Mouse (Mus musculus) kidney, adult 2 months (tissue): ENCODE data around the gene Eif4e1b. TPM values are rescaled to one million over a fixed set of nuclear protein-coding genes. Genes with fewer than 3 reads are reported as not detected.

Source experiments
- DNase-seq: peaks from one replicate; pipeline ENCODE4 v3.0.0; 2021
- H3K27ac ChIP-seq: fragments of 200-500 bp; 2 replicates; pipeline ENCODE4 v1.5.1; 2012; ENCODE audit warnings: low read depth, low read length, control low read depth, inconsistent platforms; ENCODE audit not compliant: insufficient read depth
- H3K27me3 ChIP-seq: fragments of 200-500 bp; replicated peaks from 2 replicates; pipeline ENCODE4 v1.6.1; 2012; ENCODE audit warnings: mild to moderate bottlenecking, moderate library complexity, low read length, inconsistent platforms; ENCODE audit not compliant: control insufficient read depth, insufficient read depth
- H3K36me3 ChIP-seq: fragments of 200-500 bp; 2 replicates; pipeline ENCODE4 v1.6.1; 2012; ENCODE audit warnings: mild to moderate bottlenecking, moderate library complexity, low read length, inconsistent platforms; ENCODE audit not compliant: control insufficient read depth, insufficient read depth
- H3K4me1 ChIP-seq: fragments of 200-500 bp; 2 replicates; pipeline ENCODE4 v1.6.1; 2011; ENCODE audit warnings: low read length; ENCODE audit not compliant: control insufficient read depth, insufficient read depth
- H3K4me3 ChIP-seq: fragments of 200-500 bp; 2 replicates; pipeline ENCODE4 v1.5.1; 2011; ENCODE audit warnings: mild to moderate bottlenecking, low read depth, low read length, control low read depth; ENCODE audit not compliant: insufficient read depth
- CTCF ChIP-seq: fragments of 200-500 bp; conservative IDR thresholded peaks from 2 replicates; pipeline ENCODE4 v1.5.1; 2011; ENCODE audit warnings: low read depth, mild to moderate bottlenecking, control low read depth, low read length, moderate library complexity, mixed read lengths; ENCODE audit not compliant: insufficient read depth, insufficient read length
- POLR2A ChIP-seq: fragments of 200-500 bp; IDR thresholded peaks from one replicate; pipeline ENCODE4 v1.6.1; 2011; ENCODE audit warnings: low read depth, low read length, control low read depth
- WGBS: fragments of 180-500 bp; shearing (Covaris S2); methylation state at CpG from one replicate; pipeline ENCODE4 v1.1.7; 2018; 5-methylcytosine and 5-hydroxymethylcytosine counted together
- polyA plus RNA-seq: library from polyadenylated mRNA; depleted of rRNA; stranded (reverse); fragments of >200 nt; gene quantifications from 2 replicates; pipeline ENCODE4 v1.2.3, GENCODE M21; 2012

Eif4e1b gene
- polyA plus RNA-seq, 1 experiment: not detected

- TF ChIP-seq POLR2A (no peak), CTCF (no peak)
- WGBS: 59% methylated on average over 5 of the region's 5 CpGs
- Histone ChIP-seq H3K27ac (no peak overlapping the region), H3K4me3 (no peak overlapping the region), H3K27me3 (no peaks in the 10 kb centered on the region), H3K4me1 (peaks cover 5% of the 10 kb centered on the region; the same call in 1 of the 2 replicates), H3K36me3 (no peaks in the 10 kb centered on the region)
- no peak for DNase-seq
Observed at GRCm38 (mm10) chr13:54794843-54795242, 11.0 kb downstream of the Eif4e1b start.

- peak; percentile 59 for DNase-seq
- 42% methylated on average over 4 of the region's 4 CpGs for WGBS
Observed at GRCm38 (mm10) chr13:54797356-54797755, 13.6 kb downstream of the Eif4e1b start.

DNA sequence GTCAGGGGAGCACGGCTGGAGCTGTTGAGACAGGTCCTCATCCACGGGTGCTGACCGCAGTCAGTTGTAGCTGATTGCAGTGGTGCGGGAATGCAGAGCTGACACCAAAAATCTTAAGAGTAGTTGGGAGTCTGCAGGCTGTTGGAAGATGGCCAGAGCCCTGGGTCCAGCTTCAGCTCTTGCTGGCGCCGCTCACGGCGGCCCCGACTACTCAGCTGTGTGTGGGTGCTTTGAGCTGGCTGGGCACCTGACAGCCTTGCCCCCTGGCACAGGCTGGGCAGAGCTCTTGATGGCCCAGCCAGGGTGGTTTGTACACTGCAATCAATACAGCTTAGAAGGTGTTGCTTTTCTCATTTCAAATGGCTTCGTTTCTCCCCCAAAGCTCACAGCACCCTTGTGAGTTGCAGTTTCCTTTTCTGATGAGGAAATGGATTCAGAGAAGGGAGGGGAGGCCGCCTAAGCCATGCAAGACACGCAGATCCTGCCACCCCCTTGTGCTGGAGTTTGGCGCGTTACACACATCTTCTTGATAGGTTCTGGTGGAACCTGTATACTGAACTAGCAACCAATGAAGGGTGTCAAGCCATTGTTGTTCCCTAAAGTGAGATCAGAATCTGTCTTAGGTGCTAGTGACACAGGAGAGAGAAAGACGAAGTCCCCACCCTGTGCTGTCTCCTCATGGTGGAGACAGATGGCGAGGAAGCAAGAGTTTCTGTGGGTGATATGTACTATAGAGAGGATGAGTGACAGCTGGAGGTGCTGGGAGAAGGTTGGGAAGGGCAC lies 14.3 kb downstream of the Eif4e1b start:
- H3K36me3 ChIP-seq: no peaks in the 10 kb centered on the region
- WGBS: 78% methylated on average over 16 of the region's 16 CpGs
- H3K4me1 ChIP-seq: no peaks in the 10 kb centered on the region
- H3K27ac ChIP-seq: no peak overlapping the region
- H3K27me3 ChIP-seq: no peaks in the 10 kb centered on the region
- TF ChIP-seq CTCF: no peak
- no peak for TF ChIP-seq POLR2A
- DNase-seq: no peak
- H3K4me3 ChIP-seq: no peak overlapping the region

More at GRCm38 (mm10) chr13:54797356-54797755, 13.6 kb downstream of the Eif4e1b start:
- Histone ChIP-seq H3K27ac (no peak overlapping the region), H3K4me1 (no peaks in the 10 kb centered on the region), H3K4me3 (no peak overlapping the region), H3K36me3 (no peaks in the 10 kb centered on the region), H3K27me3 (no peaks in the 10 kb centered on the region)
- peak; percentile 73 for TF ChIP-seq CTCF
- TF ChIP-seq POLR2A: no peak

GRCm38 (mm10) chr13:54798740-54799139 lies 14.9 kb downstream of the Eif4e1b start:
- Histone ChIP-seq H3K4me3 (no peak overlapping the region), H3K4me1 (no peaks in the 10 kb centered on the region), H3K36me3 (no peaks in the 10 kb centered on the region), H3K27ac (no peak overlapping the region), H3K27me3 (no peaks in the 10 kb centered on the region)
- 62% methylated on average over 10 of the region's 10 CpGs for WGBS
- DNase-seq: no peak
- TF ChIP-seq CTCF (no peak), POLR2A (no peak)

DNA sequence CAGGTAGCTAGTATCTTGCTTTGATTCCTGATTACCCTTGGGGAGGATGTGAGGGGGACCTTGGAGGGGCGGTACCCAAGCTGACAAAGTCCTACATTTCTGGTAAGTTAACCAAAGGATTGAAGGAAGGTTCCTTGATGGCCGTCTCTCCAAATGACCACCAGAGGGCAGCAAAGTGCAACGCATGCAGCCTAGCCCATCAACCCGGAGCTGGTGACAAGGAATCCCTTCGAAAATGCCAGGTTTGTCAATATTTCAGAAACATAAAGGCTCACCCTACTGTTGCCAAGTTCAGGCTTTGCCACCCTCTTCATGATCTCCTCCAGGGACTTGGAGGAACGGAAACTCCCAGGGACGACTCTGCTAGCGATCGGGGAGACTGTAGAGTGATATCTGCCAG lies 15.9 kb downstream of the Eif4e1b start:
- Histone ChIP-seq H3K27me3 (no peaks in the 10 kb centered on the region), H3K4me1 (no peaks in the 10 kb centered on the region), H3K27ac (no peak overlapping the region), H3K36me3 (no peaks in the 10 kb centered on the region), H3K4me3 (no peak overlapping the region)
- 15% methylated on average over 9 of the region's 9 CpGs for WGBS
- peak; percentile 76 for DNase-seq
- TF ChIP-seq POLR2A: no peak
- TF ChIP-seq CTCF: peak; percentile 94

GRCm38 (mm10) chr13:54800206-54800605 lies 16.4 kb downstream of the Eif4e1b start:
- DNase-seq: peak; percentile 29
- 24% methylated on average over 4 of the region's 4 CpGs for WGBS
- Histone ChIP-seq H3K27ac (no peak overlapping the region), H3K27me3 (no peaks in the 10 kb centered on the region), H3K4me3 (no peak overlapping the region), H3K36me3 (no peaks in the 10 kb centered on the region), H3K4me1 (no peaks in the 10 kb centered on the region)
- TF ChIP-seq POLR2A (no peak), CTCF (no peak)

DNA sequence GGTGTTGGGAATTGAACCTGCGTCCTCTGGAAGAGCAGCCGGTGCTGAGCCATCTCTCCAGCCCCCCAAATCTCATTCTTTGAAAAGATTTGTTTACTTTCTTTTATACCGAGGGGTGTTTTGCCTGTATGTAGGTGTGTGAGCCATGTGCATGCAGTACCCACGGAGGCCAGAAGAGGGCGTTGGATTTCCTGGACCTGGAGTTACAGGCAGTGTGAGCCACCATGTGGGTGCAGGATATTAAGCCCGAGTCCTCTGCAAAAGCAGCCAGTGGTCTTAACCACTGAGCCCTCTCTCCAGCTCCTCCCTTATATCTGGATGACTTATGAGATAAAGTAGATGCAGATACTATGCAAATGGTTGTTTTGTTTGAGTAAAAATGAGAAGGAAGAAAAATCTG lies 19.2 kb downstream of the Eif4e1b start:
- TF ChIP-seq POLR2A: no peak
- TF ChIP-seq CTCF: 0 out of 2 replicates have a peak, but pooled peaks have one; percentile 17
- Histone ChIP-seq H3K36me3 (no peaks in the 10 kb centered on the region), H3K27ac (no peak overlapping the region), H3K4me3 (no peak overlapping the region), H3K4me1 (no peaks in the 10 kb centered on the region), H3K27me3 (no peaks in the 10 kb centered on the region)
- DNase-seq: no peak
- WGBS: 80% methylated on average over 6 of the region's 6 CpGs
